ENCODE assay signal across 9 mouse cellular contexts in the genomic region with DNA sequence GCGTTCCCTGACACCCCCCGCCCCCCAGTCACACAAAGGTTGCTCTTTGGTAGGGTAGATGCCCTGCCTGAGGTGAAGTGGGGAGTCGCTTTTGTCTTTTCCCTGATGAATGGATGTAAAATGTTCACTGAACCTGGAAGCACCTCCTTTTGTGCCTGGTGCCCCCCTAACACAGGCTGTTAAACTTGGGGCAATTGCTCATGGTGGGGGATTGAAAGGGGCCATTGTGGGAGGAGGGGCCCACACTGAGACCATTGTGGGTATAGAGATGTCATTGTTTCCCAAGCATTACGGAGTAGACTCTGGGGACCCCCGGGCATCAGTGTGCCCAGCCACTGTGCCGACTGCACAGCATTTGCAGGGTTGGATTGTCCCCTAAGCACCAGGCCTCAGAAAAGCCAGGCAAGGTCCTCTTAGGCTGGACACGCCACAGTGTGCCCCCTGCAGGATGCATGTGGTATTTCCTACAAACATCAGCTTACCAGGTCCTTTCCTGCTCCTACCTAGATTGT.
DNase-seq lines count a peak whose midpoint lies in the region; ATAC-seq and TF ChIP-seq lines count a peak whose summit lies in the region.
"Had no signal": no experiment of that assay in that cellular context is flagged by ENCODE, and none has a peak within 500 bp of the region (broad histone marks: within the 10 kb centered on the region; RNA-seq: fewer than 3 reads in every experiment).

No protein-coding gene starts in this region.

- no peak overlapping the region for H3K4me3 ChIP-seq in midbrain, embryonic 11.5 days (ENCODE audit: low read depth, low read length)
- H3K4me3 ChIP-seq in small intestine, adult 2 months (ENCODE audit: low read depth, low read length), result no peak overlapping the region
- H3K4me3 ChIP-seq: lung, embryonic 15.5 days had no signal

- no peak for TF ChIP-seq POLR2A in small intestine, adult 2 months (IDR thresholded peaks at IDR 0.05; ENCODE audit: low read depth, low read length)

- peak; percentile 73; the same call in 1 of the 2 replicates for TF ChIP-seq CTCF in small intestine, adult 2 months (IDR thresholded peaks at IDR 0.05; ENCODE audit: extremely low read depth, insufficient read length, insufficient replicate concordance, low read depth, low read length)

- no peaks in the 10 kb centered on the region for H3K36me3 ChIP-seq in midbrain, embryonic 11.5 days (ENCODE audit: control insufficient read depth, insufficient read depth, low read length)
- H3K36me3 ChIP-seq in small intestine, adult 2 months (ENCODE audit: control insufficient read depth, insufficient read depth, low read length), result peaks cover 1% of the 10 kb centered on the region; the same call in 1 of the 2 replicates
- H3K36me3 ChIP-seq: lung, embryonic 15.5 days had no signal

- peak; percentile 7 for DNase-seq in cerebellum, adult 11 months
- no peak for DNase-seq in cerebellum, adult 11-12 months
- DNase-seq in cerebellum, adult 9-11 months, result peak; percentile 10
- DNase-seq in frontal cortex, postnatal 10 days (ENCODE audit: low spot score in 2 of 2), result peak; percentile 11 to 54
- DNase-seq in induced T-regulatory cell, adult 2 months (ENCODE audit: low read depth), result peak; percentile 58
- peak; percentile 21 to 38 for DNase-seq in left cerebral cortex, postnatal 36 days (ENCODE audit: low spot score in 2 of 2)
- DNase-seq in midbrain, embryonic 11.5 days (ENCODE audit: low spot score, missing footprints), result peak; percentile 92

- no peaks in the 10 kb centered on the region for H3K9me3 ChIP-seq in midbrain, embryonic 11.5 days (ENCODE audit: control insufficient read depth, low read length)
- H3K9me3 ChIP-seq: lung, embryonic 15.5 days had no signal

- intact Hi-C loops in left cerebral cortex, postnatal 36 days (cut with DNase I), result loop anchor here (2.0 to 10.0 kb wide), 2 partner anchors 135 to 543 kb away; no protein-coding TSS in a partner anchor

- peak overlapping the region; percentile 21; the same call in 1 of the 2 replicates for H3K27ac ChIP-seq in midbrain, embryonic 11.5 days (ENCODE audit: low read depth, low read length)
- no peak overlapping the region for H3K27ac ChIP-seq in small intestine, adult 2 months (ENCODE audit: insufficient read depth, low read depth, low read length)
- H3K27ac ChIP-seq: lung, embryonic 15.5 days had no signal

- H3K4me1 ChIP-seq in midbrain, embryonic 11.5 days (ENCODE audit: control insufficient read depth, insufficient read depth, low read length), result peaks cover 34% of the 10 kb centered on the region
- peaks cover 6% of the 10 kb centered on the region; the same call in 1 of the 2 replicates for H3K4me1 ChIP-seq in small intestine, adult 2 months (ENCODE audit: control insufficient read depth, insufficient read depth, insufficient read length, low read length)

- no peak overlapping the region for H3K4me2 ChIP-seq in midbrain, embryonic 11.5 days
- H3K4me2 ChIP-seq: lung, embryonic 15.5 days had no signal

- peak; percentile 91 for ATAC-seq in midbrain, embryonic 11.5 days (ENCODE audit: low FRiP score)

- H3K9ac ChIP-seq in midbrain, embryonic 11.5 days (ENCODE audit: low read length), result no peak overlapping the region
- H3K9ac ChIP-seq: lung, embryonic 15.5 days had no signal

- no peaks in the 10 kb centered on the region; the same call in 1 of the 2 replicates for H3K27me3 ChIP-seq in midbrain, embryonic 11.5 days (ENCODE audit: control insufficient read depth, insufficient read depth, low read length)
- H3K27me3 ChIP-seq in small intestine, adult 2 months (ENCODE audit: control insufficient read depth, insufficient read depth, low read length), result no peaks in the 10 kb centered on the region
- H3K27me3 ChIP-seq: lung, embryonic 15.5 days had no signal

- 21% methylated on average over 7 of the region's 7 CpGs for WGBS in midbrain, embryonic 11.5 days
- 73% methylated on average over 7 of the region's 7 CpGs for WGBS in small intestine, adult 2 months
